Mouse (Mus musculus): Measurements from ENCODE around the gene Aldh16a1. TPM values are rescaled to one million over a fixed set of nuclear protein-coding genes. Genes with fewer than 3 reads are reported as not detected.
A peak's percentile ranks its signal among the peaks of the same experiment; 100 is the strongest.
"Not testable (repeated sequence)": the region's sequence is repeated elsewhere in the genome, so short reads cannot be mapped to it uniquely, and the experiment has no call there.

Gene Aldh16a1
- total and polyA plus RNA-seq, 3 experiments, result 26.9 to 49.8 (median 45.1) TPM

- peaks cover 64% of the 10 kb centered on the region for H3K27me3 ChIP-seq (replicated peaks)
- TF ChIP-seq PAX5 (IDR thresholded peaks at IDR 0.05; ENCODE audit: low read length), result no peak
- TF ChIP-seq CHD1 (IDR thresholded peaks at IDR 0.05; ENCODE audit: low read depth, low read length), result no peak
- TF ChIP-seq KAT2A (IDR thresholded peaks at IDR 0.05; ENCODE audit: insufficient replicate concordance, low read length), result no peak
- TF ChIP-seq EP300 (IDR thresholded peaks at IDR 0.05; ENCODE audit: low read length), result no peak
- no peak for TF ChIP-seq E2F4 (IDR thresholded peaks at IDR 0.05; ENCODE audit: insufficient replicate concordance, low read depth, low read length)
- TF ChIP-seq USF1 (IDR thresholded peaks at IDR 0.05; ENCODE audit: low read depth, low read length), result no peak
- no peak for TF ChIP-seq ELF1 (IDR thresholded peaks at IDR 0.05; ENCODE audit: low read depth, low read length)
- TF ChIP-seq HCFC1 (IDR thresholded peaks at IDR 0.05; ENCODE audit: low read depth, low read length), result no peak
- no peak for TF ChIP-seq MAZ (IDR thresholded peaks at IDR 0.05; ENCODE audit: low read depth, low read length)
- dilution Hi-C loops (cut with MboI; ENCODE audit: extremely low pct_ligation_motif_present, extremely low pct_unique_long_range_greater_than_20kb, low sequenced_read_pairs) (no loop called here), in situ Hi-C loops (cut with MboI; ENCODE audit: low pct_ligation_motif_present, low pct_unique_long_range_greater_than_20kb, low sequenced_read_pairs) (no loop called here)
- no peak overlapping the region for H3K4me3 ChIP-seq (replicated peaks in 1 of 3; ENCODE audit: low read depth in 2 of 3, low read length in 2 of 3, poor library complexity in 1 of 3)
- H3K9ac ChIP-seq (ENCODE audit: insufficient read depth, low read depth), result no peak overlapping the region
- no peak for DNase-seq (ENCODE audit: extremely low read depth)
- H3K27ac ChIP-seq (ENCODE audit: insufficient read depth, low read depth), result no peak overlapping the region
- H3K4me2 ChIP-seq (ENCODE audit: insufficient read depth, low read depth, poor library complexity, severe bottlenecking), result peak overlapping the region; percentile 41; the same call in 1 of the 2 replicates
- peaks cover 7 to 10% of the 10 kb centered on the region in 2 experiments for H3K4me1 ChIP-seq (ENCODE audit: control insufficient read depth in 1 of 2, insufficient read depth in 2 of 2)
- peaks cover 16% of the 10 kb centered on the region for H3K9me3 ChIP-seq (replicated peaks; ENCODE audit: low read length)
- no peaks in the 10 kb centered on the region for H3K36me3 ChIP-seq (replicated peaks in 1 of 2; ENCODE audit: control insufficient read depth in 1 of 2, insufficient read depth in 1 of 2, low read length in 1 of 2)
- no peaks in the 10 kb centered on the region for H3K79me2 ChIP-seq (replicated peaks; ENCODE audit: control insufficient read depth, extremely low read depth, insufficient read depth, poor library complexity, severe bottlenecking)
Observed at GRCm38 (mm10) chr7:45175398-45175797, 21.0 kb upstream of the Aldh16a1 start.

GRCm38 (mm10) chr7:45174567-45175280 lies 20.3 kb upstream of the Aldh16a1 start:
- no peak overlapping the region for H3K9ac ChIP-seq (ENCODE audit: insufficient read depth, low read depth)
- peaks cover 23% of the 10 kb centered on the region for H3K9me3 ChIP-seq (replicated peaks; ENCODE audit: low read length)
- H3K79me2 ChIP-seq (replicated peaks; ENCODE audit: control insufficient read depth, extremely low read depth, insufficient read depth, poor library complexity, severe bottlenecking), result no peaks in the 10 kb centered on the region
- dilution Hi-C loops (cut with MboI; ENCODE audit: extremely low pct_ligation_motif_present, extremely low pct_unique_long_range_greater_than_20kb, low sequenced_read_pairs), result no loop called here
- no peak overlapping the region for H3K27ac ChIP-seq (ENCODE audit: insufficient read depth, low read depth)
- H3K36me3 ChIP-seq (replicated peaks in 1 of 2; ENCODE audit: control insufficient read depth in 1 of 2, insufficient read depth in 1 of 2, low read length in 1 of 2), result no peaks in the 10 kb centered on the region
- H3K27me3 ChIP-seq (replicated peaks), result peaks cover 63% of the 10 kb centered on the region
- H3K4me3 ChIP-seq (replicated peaks in 1 of 3; ENCODE audit: low read depth in 2 of 3, low read length in 2 of 3, poor library complexity in 1 of 3), result no peak overlapping the region
- in situ Hi-C loops (cut with MboI; ENCODE audit: low pct_ligation_motif_present, low pct_unique_long_range_greater_than_20kb, low sequenced_read_pairs), result no loop called here
- H3K4me2 ChIP-seq (ENCODE audit: insufficient read depth, low read depth, poor library complexity, severe bottlenecking), result peak overlapping the region; percentile 41
- no peak for DNase-seq (ENCODE audit: extremely low read depth)
- peaks cover 7 to 10% of the 10 kb centered on the region in 2 experiments for H3K4me1 ChIP-seq (ENCODE audit: control insufficient read depth in 1 of 2, insufficient read depth in 2 of 2)
- TF ChIP-seq MAZ (IDR thresholded peaks at IDR 0.05; ENCODE audit: low read depth, low read length) (no peak), RAD21 (IDR thresholded peaks at IDR 0.05; ENCODE audit: low read depth, low read length) (no peak), MYC (IDR thresholded peaks at IDR 0.05; ENCODE audit: low read depth, low read length) (no peak), USF2 (conservative IDR thresholded peaks at IDR 0.05; ENCODE audit: low read depth, low read length) (no peak)

- H3K4me2 ChIP-seq (ENCODE audit: insufficient read depth, low read depth, poor library complexity, severe bottlenecking); in situ Hi-C loops (cut with MboI; ENCODE audit: low pct_ligation_motif_present, low pct_unique_long_range_greater_than_20kb, low sequenced_read_pairs); H3K4me1 ChIP-seq (ENCODE audit: control insufficient read depth in 1 of 2, insufficient read depth in 2 of 2); H3K4me3 ChIP-seq (replicated peaks in 1 of 3; ENCODE audit: low read depth in 2 of 3, low read length in 2 of 3, poor library complexity in 1 of 3); dilution Hi-C loops (cut with MboI; ENCODE audit: extremely low pct_ligation_motif_present, extremely low pct_unique_long_range_greater_than_20kb, low sequenced_read_pairs); H3K27ac ChIP-seq (ENCODE audit: insufficient read depth, low read depth); H3K36me3 ChIP-seq (replicated peaks in 1 of 2; ENCODE audit: control insufficient read depth in 1 of 2, insufficient read depth in 1 of 2, low read length in 1 of 2); H3K79me2 ChIP-seq (replicated peaks; ENCODE audit: control insufficient read depth, extremely low read depth, insufficient read depth, poor library complexity, severe bottlenecking); H3K9ac ChIP-seq (ENCODE audit: insufficient read depth, low read depth): not testable (repeated sequence)
- H3K27me3 ChIP-seq (replicated peaks), result peaks cover 56% of the 10 kb centered on the region
- TF ChIP-seq CTCF (conservative IDR thresholded peaks at IDR 0.05 in 1 of 2, IDR thresholded peaks at IDR 0.05 in 1 of 2; ENCODE audit: low read depth in 2 of 2, low read length in 2 of 2) (peak in 1 of 2 experiments; percentile 65; a peak in 2 of 4 replicates), SMC3 (IDR thresholded peaks at IDR 0.05; ENCODE audit: low read depth, low read length) (peak; percentile 39), RAD21 (IDR thresholded peaks at IDR 0.05; ENCODE audit: low read depth, low read length) (peak; percentile 10)
- H3K9me3 ChIP-seq (replicated peaks; ENCODE audit: low read length), result peaks cover 32% of the 10 kb centered on the region
- DNase-seq (ENCODE audit: extremely low read depth), result peak; percentile 46
Observed at GRCm38 (mm10) chr7:45173772-45174171, 19.4 kb upstream of the Aldh16a1 start.

Measured in CH12.LX (cell line).